Mouse (Mus musculus) lung, postnatal 0 days (tissue): ENCODE results near the gene Myh10. TPM values are rescaled to one million over a fixed set of nuclear protein-coding genes. Genes with fewer than 3 reads are reported as not detected.

Experiments used
- ATAC-seq: fragments of 200-750 bp; cut with Nextera tagmentation; 2 replicates; pipeline ENCODE4 v1.8.0; 2017; ENCODE audit warnings: moderate library complexity
- DNase-seq: peaks from one replicate; pipeline ENCODE4 v3.0.0-alpha.2; 2016; ENCODE audit warnings: low spot score
- H3K27ac ChIP-seq: fragments of 300-500 bp; sonication (generic); 2 replicates; pipeline ENCODE4 v1.5.1; 2014; ENCODE audit warnings: antibody characterized with exemption, mild to moderate bottlenecking, low read length, mixed read lengths
- H3K27me3 ChIP-seq: fragments of 300-500 bp; sonication (generic); replicated peaks from 2 replicates; pipeline ENCODE4 v1.6.1; 2014; ENCODE audit warnings: low read length, mixed read lengths; ENCODE audit not compliant: insufficient read depth
- H3K36me3 ChIP-seq: fragments of 300-500 bp; sonication (generic); 2 replicates; pipeline ENCODE4 v1.6.1; 2014; ENCODE audit warnings: low read length, mixed read lengths; ENCODE audit not compliant: insufficient read depth
- H3K4me1 ChIP-seq: fragments of 300-500 bp; sonication (generic); 2 replicates; pipeline ENCODE4 v1.6.1; 2014; ENCODE audit warnings: antibody characterized with exemption, low read depth, low read length, mixed read lengths; ENCODE audit not compliant: insufficient read depth
- H3K4me2 ChIP-seq: fragments of 300-500 bp; sonication (generic); replicated peaks from 2 replicates; pipeline ENCODE4 v1.6.1; 2014; ENCODE audit warnings: low read depth, mild to moderate bottlenecking, low read length, moderate library complexity, mixed read lengths
- H3K4me3 ChIP-seq: fragments of 300-500 bp; sonication (generic); 2 replicates; pipeline ENCODE4 v1.5.1; 2014; ENCODE audit warnings: low read depth, low read length
- H3K9ac ChIP-seq: fragments of 300-500 bp; sonication (generic); replicated peaks from 2 replicates; pipeline ENCODE4 v1.6.1; 2014; ENCODE audit warnings: low read depth, mild to moderate bottlenecking
- H3K9me3 ChIP-seq: fragments of 300-500 bp; sonication (generic); 2 replicates; pipeline ENCODE4 v1.6.1; 2016; ENCODE audit warnings: low read length, mixed read lengths
- CTCF ChIP-seq: IDR thresholded peaks from 2 replicates; pipeline ENCODE4 v1.5.1; 2016; ENCODE audit warnings: antibody characterized with exemption, mild to moderate bottlenecking
- EP300 ChIP-seq: IDR thresholded peaks from 2 replicates; pipeline ENCODE4 v1.6.1; 2016; ENCODE audit warnings: antibody characterized with exemption, mild to moderate bottlenecking, control low read depth
- WGBS: fragments of 180-500 bp; shearing (Covaris S2); extraction: QIAGEN DNeasy Blood & Tissue Kit; methylation state at CpG from one replicate; pipeline ENCODE4 v1.1.7; 2014; 5-methylcytosine and 5-hydroxymethylcytosine counted together
- polyA plus RNA-seq: library from polyadenylated mRNA; unstranded; fragments of >200 nt; fragmentation: Nextera tagmentation; extraction: Ambion mirVana; gene quantifications from 2 replicates; pipeline ENCODE4 v1.2.1, GENCODE M21; 2015

Myh10 gene
- polyA plus RNA-seq, 1 experiment from 2014 or later: 51.8 TPM

GRCm38 (mm10) chr11:68764622-68765021 is 73.3 kb downstream of the Myh10 start:
- H3K9ac ChIP-seq: no peak overlapping the region
- no peak overlapping the region for H3K4me3 ChIP-seq
- ATAC-seq: no peak
- no peaks in the 10 kb centered on the region for H3K4me1 ChIP-seq
- TF ChIP-seq CTCF (no peak), EP300 (no peak)
- 73% methylated on average over 3 of the region's 3 CpGs for WGBS
- no peak overlapping the region for H3K27ac ChIP-seq
- peaks cover 38% of the 10 kb centered on the region for H3K36me3 ChIP-seq
- DNase-seq: no peak
- no peaks in the 10 kb centered on the region for H3K27me3 ChIP-seq
- H3K4me2 ChIP-seq: no peak overlapping the region
- no peaks in the 10 kb centered on the region for H3K9me3 ChIP-seq

- Histone ChIP-seq H3K27ac (no peak overlapping the region), H3K4me2 (no peak overlapping the region), H3K9ac (no peak overlapping the region), H3K4me1 (no peaks in the 10 kb centered on the region), H3K27me3 (no peaks in the 10 kb centered on the region), H3K9me3 (no peaks in the 10 kb centered on the region), H3K36me3 (peaks cover 46% of the 10 kb centered on the region), H3K4me3 (no peak overlapping the region)
- DNase-seq (no peak), ATAC-seq (no peak)
- TF ChIP-seq CTCF (no peak), EP300 (no peak)
- 86% methylated on average over 10 of the region's 10 CpGs for WGBS
Observed at GRCm38 (mm10) chr11:68767762-68768542, 76.6 kb downstream of the Myh10 start.

- no peak overlapping the region for H3K9ac ChIP-seq
- no peak overlapping the region for H3K4me3 ChIP-seq
- ATAC-seq (no peak), DNase-seq (no peak)
- TF ChIP-seq CTCF (no peak), EP300 (no peak)
- H3K36me3 ChIP-seq: peaks cover 30% of the 10 kb centered on the region
- no peaks in the 10 kb centered on the region for H3K27me3 ChIP-seq
- no peaks in the 10 kb centered on the region for H3K4me1 ChIP-seq
- no peak overlapping the region for H3K27ac ChIP-seq
- WGBS: 83% methylated on average over 9 of the region's 9 CpGs
- no peaks in the 10 kb centered on the region for H3K9me3 ChIP-seq
- no peak overlapping the region for H3K4me2 ChIP-seq
Observed at GRCm38 (mm10) chr11:68769770-68770510, 78.6 kb downstream of the Myh10 start.

- no peak overlapping the region for H3K4me2 ChIP-seq
- TF ChIP-seq EP300 (no peak), CTCF (no peak)
- ATAC-seq (no peak), DNase-seq (no peak)
- H3K4me1 ChIP-seq: no peaks in the 10 kb centered on the region
- H3K36me3 ChIP-seq: peaks cover 6% of the 10 kb centered on the region; the same call in 1 of the 2 replicates
- no peak overlapping the region for H3K4me3 ChIP-seq
- no peak overlapping the region for H3K9ac ChIP-seq
- 79% methylated on average over 7 of the region's 7 CpGs for WGBS
- H3K27ac ChIP-seq: no peak overlapping the region
- H3K9me3 ChIP-seq: no peaks in the 10 kb centered on the region
- no peaks in the 10 kb centered on the region for H3K27me3 ChIP-seq
Observed at GRCm38 (mm10) chr11:68776147-68776655, 84.8 kb downstream of the Myh10 start.

- H3K36me3 ChIP-seq: no peaks in the 10 kb centered on the region
- no peak for DNase-seq
- TF ChIP-seq EP300: no peak
- TF ChIP-seq CTCF: no peak
- no peak for ATAC-seq
- no peak overlapping the region for H3K27ac ChIP-seq
- 81% methylated on average over 11 of the region's 11 CpGs for WGBS
- no peaks in the 10 kb centered on the region for H3K27me3 ChIP-seq
- H3K9me3 ChIP-seq: no peaks in the 10 kb centered on the region
- no peaks in the 10 kb centered on the region for H3K4me1 ChIP-seq
- no peak overlapping the region for H3K9ac ChIP-seq
- H3K4me2 ChIP-seq: no peak overlapping the region
- no peak overlapping the region for H3K4me3 ChIP-seq
Observed at GRCm38 (mm10) chr11:68777933-68778332, 86.6 kb downstream of the Myh10 start.

GRCm38 (mm10) chr11:68778855-68779254 is 87.5 kb downstream of the Myh10 start:
- Histone ChIP-seq H3K4me3 (no peak overlapping the region), H3K4me1 (no peaks in the 10 kb centered on the region), H3K27me3 (no peaks in the 10 kb centered on the region), H3K9ac (no peak overlapping the region), H3K36me3 (peaks cover 4% of the 10 kb centered on the region; the same call in 1 of the 2 replicates), H3K9me3 (no peaks in the 10 kb centered on the region), H3K27ac (no peak overlapping the region), H3K4me2 (no peak overlapping the region)
- TF ChIP-seq CTCF (no peak), EP300 (no peak)
- DNase-seq: no peak
- no peak for ATAC-seq
